Mouse (Mus musculus): ENCODE data around the gene Ankrd34a.

Gene Ankrd34a

DNA sequence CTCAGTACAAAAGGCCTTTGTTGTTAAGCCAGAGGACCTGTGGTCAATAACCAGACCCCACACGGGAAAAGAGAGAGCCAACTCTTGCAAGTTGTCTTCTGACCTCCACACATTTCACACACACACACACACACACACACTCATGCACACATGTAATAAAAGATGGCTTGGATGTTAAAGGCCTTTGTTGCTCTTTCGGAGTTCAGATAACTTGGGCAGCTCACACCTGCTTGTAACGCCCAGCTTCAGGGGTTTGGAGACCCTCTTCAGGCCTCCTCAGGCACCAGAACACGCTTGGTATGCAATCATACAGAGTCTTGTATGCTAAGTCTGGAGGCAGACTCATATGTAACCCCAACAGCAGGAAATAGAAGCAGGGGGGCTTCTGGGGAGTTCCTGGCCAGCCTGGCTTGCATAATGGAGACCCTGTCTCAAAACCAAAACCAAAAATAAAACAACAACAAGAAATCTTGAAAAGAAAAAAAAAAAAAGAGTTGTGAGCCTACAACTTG lies 17.1 kb upstream of the Ankrd34a start:
- no peak for DNase-seq (ENCODE audit: extremely low spot score, low spot score)

DNA sequence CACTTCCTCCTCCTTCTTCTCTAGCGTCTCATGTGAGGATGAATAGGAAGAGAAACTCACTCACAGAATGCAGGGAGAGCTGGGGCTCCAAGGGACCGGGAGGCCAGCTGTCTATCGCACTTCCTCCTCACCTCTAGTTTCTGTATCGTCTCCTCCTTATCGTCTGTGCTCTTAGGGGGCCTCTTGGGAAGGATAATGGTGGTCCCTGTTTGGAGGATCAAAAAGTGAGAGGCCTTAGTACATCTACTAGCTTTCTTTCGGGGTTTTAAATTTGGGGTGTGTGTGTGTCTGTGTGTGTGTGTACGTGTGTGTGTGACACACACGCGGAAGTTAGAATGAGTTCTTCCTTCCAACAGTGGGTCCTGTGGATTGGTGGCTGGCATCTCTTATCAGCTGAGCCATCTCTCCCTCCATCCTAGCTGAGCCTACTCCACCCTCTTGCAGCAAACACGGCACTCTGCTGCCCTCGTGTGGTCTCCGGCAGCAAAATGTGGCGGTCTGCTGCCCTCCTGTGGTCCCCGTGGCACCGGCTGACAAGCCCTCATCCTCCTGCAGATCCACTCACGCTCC lies 16.5 kb upstream of the Ankrd34a start:
- peak; percentile 90 for DNase-seq (ENCODE audit: extremely low spot score, low spot score)

DNA sequence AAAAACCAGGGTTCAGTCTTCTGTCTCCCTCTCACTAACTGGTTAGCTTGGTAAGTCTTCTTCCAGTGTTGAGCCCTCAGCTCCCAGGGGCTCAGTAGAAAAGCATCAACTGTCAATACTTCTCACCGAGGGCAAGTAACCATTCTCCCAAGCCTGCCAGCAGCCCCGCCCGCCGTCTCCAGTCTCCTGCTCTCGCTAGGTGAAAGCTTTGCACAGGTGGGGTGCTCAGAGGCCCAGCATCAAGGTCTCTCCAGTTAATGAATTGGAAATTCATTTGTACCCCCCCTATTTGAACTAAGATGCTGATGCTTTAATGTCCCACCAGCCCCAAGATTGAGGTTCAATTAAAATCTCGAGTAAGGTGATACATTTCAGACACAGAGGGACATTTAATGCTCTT lies 15.3 kb upstream of the Ankrd34a start:
- DNase-seq (ENCODE audit: extremely low spot score, low spot score) = no peak

DNA sequence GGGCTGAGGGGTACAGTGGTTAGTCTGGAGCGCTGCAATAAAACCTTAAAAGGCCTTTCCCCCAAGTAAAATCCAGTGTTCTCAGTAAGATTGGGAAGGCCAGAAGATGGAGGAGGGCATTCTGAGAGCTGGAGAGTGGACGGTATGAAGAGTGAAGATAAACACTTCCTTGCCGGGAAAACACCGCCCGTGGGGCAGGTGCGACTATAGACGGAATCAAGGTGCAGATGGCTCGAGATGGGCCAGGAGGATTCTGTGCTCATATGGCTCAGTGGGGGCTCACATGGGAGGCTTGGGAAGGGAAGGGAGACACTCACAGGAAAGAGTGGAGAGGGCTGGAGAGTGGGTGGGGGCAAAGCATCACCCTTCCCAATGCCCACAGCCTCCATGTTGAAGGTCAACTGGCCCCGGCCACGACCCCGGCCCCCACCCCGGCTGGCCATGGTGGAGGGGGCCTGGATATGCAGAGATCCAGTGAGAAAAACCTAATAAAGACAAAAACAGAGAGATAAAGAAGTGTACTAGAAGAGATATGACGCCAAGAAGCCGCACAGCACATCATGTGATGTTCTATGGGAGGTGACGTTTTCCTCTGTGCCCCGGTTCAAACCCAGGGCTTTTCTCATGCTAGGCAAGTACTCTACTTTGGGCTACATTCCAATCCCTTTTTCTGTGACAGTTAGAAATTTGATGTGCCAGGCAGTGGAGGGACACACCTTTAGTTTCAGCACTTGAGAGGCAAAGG lies 14.5 kb upstream of the Ankrd34a start:
- no peak for DNase-seq (ENCODE audit: extremely low spot score, low spot score)

DNA sequence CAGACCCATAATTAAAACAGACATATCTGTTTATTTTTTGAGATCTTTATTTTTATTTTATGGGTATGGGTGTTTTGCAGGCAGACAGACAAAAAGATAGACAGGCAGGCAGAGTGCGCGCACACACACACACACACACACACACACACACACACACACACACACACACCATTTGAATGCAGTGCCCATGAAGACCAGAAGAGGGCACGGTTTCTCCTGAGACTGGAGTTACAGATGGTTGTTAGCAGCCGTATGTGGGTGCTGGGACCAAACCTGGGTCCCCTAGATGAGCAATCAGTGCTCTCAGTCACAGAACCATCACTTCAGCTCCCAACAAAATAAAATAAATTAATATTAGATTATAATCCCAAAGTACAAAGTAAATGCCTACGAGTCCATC lies 13.1 kb upstream of the Ankrd34a start:
- no peak for DNase-seq (ENCODE audit: extremely low spot score, low spot score)

DNA sequence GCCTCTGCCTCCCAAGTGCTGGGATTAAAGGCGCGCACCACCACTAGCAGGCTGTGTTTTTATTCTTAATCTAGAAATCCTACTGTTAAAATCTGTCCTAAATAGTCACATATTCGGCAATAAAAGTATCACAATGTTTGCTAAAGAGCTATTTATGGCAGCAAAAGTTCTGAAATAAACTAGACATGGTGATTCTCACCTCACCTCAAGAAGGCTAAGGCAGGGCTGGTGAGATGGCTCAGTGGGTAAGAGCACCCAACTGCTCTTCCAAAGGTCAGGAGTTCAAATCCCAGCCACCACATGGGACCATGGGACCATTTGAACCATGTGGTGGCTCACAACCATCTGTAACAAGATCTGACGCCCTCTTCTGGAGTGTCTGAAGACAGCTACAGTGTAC lies 5.8 kb upstream of the Ankrd34a start:
- DNase-seq (ENCODE audit: extremely low spot score, low spot score) = no peak

DNA sequence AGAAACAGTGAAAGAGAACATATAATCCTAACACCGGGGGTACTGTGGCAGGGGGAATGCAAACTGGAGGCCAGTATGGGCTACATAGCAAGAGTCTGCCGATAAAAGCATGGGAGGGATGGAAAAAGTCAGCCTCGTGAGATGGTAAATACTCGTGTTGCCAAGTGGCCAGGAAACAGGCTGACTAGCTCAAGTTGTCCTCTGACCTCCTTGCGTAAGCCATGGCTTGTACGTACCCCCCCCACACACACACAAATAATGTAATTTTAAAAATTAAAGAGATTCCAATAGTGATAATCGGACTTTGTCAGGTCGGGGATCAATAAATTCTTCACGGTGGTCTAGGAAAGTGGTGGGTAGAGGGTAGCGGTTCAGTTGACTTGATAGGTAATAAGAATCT lies 3.1 kb upstream of the Ankrd34a start:
- peak; percentile 47 for DNase-seq (ENCODE audit: extremely low spot score, low spot score)

DNA sequence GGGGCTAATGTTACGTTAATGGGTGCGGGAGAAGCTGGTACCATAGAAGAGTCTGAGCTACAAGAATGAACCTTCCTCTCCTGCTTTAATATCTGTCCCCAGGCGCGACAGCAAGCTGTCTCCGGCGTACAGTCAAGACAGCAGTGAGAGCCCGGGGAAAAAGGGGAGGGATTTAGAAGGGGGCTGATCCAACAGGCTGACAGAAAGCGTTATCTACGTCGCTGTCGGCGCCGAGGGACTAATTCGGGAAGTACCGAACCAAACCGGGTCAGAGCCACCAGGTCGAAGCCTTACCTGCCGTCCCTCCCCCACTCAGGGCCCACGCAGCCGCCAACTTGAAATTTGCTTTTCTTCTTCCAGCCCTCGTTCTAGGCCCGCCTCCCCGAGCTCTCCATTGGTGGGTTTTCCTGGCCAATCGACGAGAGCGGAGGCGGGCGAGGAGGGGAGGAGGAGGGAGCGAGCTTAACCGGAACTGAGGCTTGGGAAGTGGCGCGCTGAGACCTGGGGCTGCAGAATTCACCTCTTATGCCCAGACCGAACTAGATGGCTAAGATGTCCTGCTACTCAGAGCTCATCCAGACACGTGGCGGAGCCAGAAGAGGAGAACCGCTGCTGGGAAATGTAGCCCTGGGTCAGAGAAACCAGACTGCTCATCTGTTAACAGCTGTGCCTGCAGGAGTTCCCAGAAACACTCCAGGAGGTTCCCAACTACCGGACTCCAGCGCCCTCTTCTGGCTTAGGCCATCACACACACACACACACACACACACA lies 2.5 kb upstream of the Ankrd34a start, which contains the start of gene Polr3gl:
Gene Polr3gl (minus strand): TSS at position 392 of the 771 bp plus-strand sequence.
- DNase-seq (ENCODE audit: extremely low spot score, low spot score) = peak; percentile 93

DNA sequence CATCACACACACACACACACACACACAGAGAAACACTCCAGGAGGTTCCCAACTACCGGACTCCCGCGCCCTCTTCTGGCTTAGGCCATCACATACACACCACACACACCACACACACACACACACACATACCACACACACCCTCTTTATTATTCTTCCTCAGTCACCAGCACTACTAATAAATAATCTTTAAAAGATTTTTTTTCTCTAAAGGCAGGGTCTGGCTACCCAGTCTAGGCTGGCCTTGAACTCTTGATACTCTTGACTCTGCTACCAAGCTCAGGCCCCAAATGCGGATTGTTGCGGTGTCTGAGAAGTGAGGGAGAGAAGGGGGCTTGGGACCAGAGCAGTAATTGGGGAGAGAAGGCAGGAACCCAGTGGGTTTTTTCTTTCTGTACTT lies 1.6 kb upstream of the Ankrd34a start:
- no peak for DNase-seq (ENCODE audit: extremely low spot score, low spot score)

DNA sequence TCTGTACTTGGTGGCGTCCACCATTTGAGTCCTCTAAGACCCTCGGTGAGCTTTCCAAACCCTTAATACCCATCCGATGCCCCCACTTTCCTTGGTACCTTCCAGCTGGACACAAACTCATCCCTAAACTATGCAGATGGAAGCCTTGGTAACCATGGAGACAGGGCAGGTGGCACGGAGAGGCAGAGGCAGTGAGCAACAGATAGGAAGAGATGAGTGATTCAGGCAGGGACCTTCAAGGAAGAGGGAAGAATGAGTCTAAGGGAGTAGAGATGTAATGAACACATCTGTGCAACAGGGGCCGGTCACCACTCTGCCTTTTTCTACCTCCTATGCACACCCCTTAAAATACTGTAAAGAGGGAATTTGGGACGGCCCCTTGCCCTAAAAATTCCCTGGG lies 775 bp upstream of the Ankrd34a start:
- no peak for DNase-seq (ENCODE audit: extremely low spot score, low spot score)

DNA sequence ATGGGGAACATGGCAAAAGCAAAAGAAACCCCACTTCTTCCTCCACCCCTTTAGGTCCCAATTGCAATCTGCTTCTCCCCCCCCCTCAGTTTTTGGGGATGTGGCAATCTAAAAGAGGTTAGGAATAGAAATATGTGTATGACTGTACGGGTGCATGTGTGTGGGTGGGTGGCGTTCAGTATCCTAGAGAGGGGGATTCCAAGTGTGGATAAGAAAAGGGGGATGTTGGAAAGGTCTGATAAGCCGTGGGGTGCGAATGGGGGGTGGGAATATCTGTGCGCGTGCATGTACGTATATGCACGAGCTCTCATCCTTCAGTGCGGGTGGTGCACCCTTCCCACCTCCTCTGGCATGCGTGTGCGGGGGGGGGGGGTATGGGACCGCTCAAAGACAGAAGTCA lies 419 bp downstream of the Ankrd34a start:
- DNase-seq (ENCODE audit: extremely low spot score, low spot score) = no peak

DNA sequence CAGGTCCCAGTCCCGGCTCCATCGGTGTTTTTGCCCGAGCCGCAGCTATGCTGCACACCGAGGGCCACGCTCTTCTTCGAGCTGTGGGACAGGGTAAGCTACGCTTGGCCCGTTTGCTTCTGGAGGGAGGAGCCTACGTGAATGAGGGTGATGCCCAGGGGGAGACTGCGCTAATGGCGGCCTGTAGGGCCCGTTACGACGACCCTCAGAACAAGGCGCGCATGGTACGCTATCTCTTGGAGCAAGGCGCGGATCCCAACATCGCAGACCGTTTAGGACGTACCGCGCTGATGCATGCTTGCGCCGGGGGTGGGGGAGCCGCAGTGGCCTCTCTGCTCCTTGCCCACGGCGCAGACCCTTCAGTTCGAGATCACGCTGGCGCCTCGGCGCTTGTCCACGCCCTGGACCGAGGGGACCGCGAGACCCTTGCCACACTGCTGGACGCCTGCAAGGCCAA lies 1.0 kb downstream of the Ankrd34a start:
- DNase-seq (ENCODE audit: extremely low spot score, low spot score) = peak; percentile 65

DNA sequence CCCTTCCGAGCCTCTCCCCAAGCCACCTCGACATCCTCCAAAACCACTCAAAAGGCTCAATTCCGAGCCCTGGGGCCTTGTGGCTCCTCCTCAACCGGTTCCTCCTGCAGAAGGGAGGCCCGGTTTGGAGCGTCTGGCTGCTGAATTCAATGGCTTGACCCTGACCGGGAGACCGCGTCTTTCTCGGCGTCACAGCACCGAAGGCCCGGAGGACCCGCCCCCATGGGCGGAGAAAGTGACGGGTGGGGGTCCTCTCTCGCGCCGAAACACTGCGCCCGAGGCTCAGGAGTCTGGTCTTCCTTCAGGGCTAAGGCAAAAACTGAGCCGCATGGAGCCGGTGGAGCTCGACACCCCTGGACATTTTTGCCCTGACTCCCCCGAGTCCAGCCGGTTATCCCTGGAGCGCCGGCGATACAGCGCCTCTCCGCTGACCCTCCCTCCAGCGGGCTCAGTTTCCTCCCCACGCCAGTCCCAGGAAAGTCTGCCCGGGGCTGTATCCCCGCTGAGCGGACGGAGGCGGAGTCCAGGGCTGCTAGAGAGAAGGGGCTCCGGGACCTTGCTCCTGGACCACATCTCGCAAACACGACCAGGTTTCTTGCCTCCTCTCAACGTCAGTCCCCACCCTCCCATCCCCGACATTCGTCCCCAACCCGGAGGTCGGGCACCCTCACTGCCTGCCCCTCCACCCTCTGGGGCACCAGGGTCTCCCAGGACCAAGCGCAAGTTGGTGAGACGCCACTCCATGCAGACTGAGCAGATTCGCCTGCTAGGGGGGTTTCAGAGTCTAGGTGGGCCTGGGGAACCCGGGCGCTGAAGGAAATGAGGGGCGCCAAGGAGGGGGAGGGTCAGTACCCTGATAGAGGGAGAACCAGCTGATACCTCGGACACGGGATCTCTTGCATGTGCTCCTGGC lies 2.0 kb downstream of the Ankrd34a start:
- no peak for DNase-seq (ENCODE audit: extremely low spot score, low spot score)

DNA sequence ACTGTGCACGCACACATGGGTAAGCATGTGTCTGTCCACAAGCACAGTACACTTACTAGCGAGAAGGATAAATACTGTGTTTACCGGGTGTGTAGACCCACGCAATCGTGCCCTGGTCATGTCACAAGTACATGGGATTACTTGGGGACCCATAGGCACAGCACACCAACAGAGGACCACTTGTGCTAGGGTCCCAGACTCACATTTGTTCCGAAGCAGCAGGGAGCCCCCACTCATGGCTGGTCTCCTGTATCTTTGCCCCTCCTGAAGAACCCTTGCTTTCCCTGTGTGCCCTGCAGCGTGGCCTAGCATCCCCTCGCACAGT lies 2.6 kb downstream of the Ankrd34a start:
- DNase-seq (ENCODE audit: extremely low spot score, low spot score) = no peak

DNA sequence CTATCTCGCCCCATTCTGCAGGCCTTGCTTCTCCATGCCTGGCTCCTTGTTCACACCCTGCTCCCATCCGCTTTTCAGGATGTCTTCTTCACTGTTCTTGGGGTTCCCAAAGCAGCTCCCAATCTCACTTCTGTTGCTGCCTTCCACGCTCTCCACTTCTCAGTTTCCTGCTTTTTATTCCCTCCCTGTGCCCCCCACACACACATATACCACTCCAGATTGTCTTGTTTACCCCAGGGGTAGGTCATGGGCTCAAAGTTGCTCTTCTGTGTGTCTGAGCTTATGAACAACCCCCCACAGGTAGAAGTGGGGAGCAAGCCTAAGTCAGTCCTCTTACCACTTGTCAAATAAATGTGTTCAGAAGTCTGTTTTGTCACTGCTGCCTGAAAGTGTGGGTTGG lies 3.0 kb downstream of the Ankrd34a start:
- no peak for DNase-seq (ENCODE audit: extremely low spot score, low spot score)

DNA sequence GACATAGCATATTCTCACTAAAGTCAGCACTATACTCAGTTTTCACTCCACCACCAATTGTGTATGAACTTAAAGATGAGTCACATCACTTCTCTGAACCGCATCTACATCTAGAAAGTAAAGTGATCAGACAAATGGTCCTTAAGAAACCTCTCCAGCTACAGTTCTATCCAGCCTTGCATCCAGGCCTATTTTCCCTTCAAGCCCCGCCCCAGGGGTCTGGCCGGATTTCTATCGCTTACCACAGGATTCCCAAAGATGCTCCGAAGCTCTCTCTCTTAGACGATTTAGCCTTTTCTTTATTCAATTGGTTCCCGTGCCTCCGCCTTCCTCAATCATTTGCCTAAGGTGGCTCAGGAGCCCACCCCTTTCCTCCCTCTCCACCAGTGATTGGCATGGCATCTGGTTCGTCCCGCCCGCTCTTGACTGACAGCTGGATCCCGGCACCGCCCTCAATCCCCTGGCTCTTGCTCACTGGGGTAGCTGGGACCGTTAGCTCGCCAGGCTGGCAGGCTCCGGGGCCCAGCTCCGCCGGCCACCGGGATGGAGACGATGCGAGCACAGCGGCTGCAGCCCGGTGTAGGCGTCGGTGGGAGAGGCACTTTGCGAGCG lies 4.3 kb downstream of the Ankrd34a start, which contains the start of gene Lix1l:
Gene Lix1l (plus strand): TSS at position 511 of the 612 bp plus-strand sequence.
- DNase-seq (ENCODE audit: extremely low spot score, low spot score) = peak; percentile 92

DNA sequence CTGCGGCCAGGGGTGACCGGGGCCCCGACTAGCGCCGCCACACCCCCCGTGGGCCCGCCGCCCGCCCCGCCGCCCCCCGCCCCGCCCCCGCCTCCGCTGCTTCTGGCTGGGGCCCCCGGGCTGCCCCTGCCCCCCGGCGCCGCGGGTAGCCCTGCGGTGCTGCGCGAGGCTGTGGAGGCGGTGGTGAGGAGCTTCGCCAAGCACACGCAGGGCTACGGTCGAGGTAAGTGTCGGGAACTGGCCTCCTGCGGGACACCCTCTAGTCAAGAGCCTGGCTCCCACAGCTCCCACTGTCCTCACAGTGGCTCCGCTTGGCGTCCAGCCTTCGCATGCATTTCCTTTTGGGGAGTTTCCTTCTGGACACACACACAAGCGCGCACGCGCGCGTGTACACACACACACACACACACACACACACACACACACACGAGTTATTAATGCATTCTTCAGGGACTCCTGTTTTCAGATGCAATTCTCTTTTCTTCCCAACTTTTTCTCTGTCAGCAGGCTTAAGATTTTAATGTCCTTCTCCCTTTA lies 4.9 kb downstream of the Ankrd34a start:
- peak; percentile 73 for DNase-seq (ENCODE audit: extremely low spot score, low spot score)

DNA sequence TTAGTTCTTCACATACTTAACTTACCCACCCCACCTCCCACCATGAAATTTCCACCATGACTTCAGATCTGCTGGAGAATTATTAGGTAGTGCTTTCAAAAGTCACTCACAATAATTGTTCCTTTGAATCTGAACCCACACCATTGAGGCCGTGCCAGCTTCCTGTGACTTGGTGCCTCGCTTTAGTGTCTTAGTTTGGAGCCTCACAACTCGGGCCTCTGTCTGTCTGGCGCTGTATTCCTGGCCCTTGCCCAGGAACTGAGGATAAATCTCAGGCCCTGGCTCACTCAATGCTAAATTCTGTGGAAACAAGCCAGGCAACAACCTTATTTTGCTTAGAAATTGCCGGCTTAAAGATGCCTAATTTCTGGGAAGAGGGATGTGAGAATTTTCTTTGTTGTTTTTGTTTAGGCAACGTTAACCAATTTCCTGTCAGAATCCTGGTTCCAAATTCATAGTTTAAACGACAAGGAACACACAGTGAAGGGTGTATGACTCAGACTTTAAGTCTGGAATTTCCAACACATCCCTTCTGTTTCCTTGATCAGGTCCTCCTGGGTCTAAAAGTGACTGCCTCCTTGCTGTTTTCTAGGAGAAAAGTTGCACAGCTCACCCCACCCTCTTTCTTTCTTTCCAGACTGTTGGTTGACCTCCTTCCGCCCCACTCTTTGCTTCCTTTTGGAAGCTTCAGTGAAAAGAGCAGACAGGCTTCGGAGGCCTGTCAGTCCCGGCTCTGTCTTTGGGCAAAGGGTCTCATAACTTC lies 5.7 kb downstream of the Ankrd34a start:
- DNase-seq (ENCODE audit: extremely low spot score, low spot score) = no peak

DNA sequence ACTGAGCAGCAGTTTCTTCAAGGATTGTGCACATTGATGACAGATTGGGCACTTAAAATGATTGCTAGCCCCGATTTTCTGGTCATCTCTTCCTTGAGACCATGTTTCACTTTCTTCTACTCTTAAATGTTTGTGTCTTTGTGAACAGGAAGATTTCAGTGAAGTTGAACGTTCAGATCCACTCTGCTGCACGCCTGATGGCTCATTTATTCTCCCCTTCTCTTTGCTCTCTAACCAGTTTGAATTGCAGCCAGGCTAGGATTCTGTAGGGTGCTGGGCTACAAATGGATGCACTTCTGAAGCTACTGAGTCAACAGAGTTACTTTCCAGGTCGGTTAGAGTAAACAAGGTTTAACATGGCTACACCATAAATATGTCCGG lies 6.3 kb downstream of the Ankrd34a start:
- DNase-seq (ENCODE audit: extremely low spot score, low spot score) = no peak

DNA sequence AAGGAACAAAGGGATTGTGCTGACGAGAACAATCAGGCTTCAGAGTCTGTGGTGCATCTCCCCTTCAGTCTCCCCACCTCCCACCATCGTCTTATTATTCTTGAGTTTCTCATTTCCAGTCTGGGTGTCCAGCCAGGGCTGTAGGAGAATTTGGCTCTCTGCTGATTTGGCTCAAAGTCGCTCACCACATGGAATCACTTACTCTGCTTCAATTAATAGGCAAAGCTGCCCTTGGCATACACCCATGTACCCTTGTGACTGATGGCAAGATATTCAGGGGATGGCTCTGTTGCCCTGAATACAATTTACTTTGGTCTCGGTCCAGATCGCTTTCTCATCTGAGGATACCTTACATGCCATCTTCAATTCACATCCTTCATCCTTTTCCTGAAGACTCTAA lies 6.9 kb downstream of the Ankrd34a start:
- DNase-seq (ENCODE audit: extremely low spot score, low spot score) = no peak
